Mouse (Mus musculus) adipocyte (in vitro differentiated cells): ENCODE measurements around the gene Actn1.

Experiments
- DNase-seq: peaks from one replicate; pipeline ENCODE4 v3.0.0-alpha.2; 2016; ENCODE audit warnings: low spot score

Gene Actn1

DNA sequence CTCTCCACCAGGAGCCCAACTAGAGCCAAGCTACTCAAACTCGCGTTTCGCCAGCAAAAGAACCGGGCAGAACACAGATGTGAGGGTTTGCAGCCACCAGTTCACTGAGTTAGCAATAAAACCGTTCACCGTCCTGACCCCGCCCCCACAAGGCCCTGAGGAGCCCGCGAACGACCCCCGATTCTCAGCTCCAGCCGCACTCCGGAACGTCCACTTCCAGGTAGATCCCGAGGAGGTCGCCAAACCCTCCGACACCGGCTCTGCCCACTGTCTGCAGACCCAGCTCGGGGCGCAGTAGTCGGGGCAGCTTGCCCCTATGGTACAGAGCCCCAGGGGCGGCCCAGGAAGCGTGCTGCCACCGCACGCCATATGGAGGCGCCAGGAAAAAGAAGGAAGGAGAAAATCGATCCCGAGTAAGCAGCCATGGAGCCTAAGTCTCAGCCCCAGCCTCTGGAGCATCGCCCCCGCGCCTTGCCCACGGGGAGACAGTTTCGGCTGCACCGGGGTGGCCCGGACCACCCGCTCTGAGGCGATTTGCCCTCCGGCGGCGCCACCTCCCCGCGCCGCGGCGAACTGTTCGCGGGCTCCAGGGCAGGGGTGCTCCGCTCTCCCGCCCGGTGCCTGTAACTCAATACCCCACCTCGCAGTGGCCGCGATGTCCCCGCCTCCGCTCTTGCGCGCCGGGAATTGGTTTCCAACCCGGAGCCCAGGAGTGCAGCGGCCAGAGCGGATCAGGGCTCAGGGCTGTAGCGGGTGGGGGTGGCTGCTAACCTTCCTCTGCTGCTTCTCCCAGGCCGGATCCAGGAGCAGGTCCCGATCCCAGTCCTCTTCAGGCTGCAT is 735 bp downstream of the Actn1 start:
- peak; percentile 71 for DNase-seq

DNA sequence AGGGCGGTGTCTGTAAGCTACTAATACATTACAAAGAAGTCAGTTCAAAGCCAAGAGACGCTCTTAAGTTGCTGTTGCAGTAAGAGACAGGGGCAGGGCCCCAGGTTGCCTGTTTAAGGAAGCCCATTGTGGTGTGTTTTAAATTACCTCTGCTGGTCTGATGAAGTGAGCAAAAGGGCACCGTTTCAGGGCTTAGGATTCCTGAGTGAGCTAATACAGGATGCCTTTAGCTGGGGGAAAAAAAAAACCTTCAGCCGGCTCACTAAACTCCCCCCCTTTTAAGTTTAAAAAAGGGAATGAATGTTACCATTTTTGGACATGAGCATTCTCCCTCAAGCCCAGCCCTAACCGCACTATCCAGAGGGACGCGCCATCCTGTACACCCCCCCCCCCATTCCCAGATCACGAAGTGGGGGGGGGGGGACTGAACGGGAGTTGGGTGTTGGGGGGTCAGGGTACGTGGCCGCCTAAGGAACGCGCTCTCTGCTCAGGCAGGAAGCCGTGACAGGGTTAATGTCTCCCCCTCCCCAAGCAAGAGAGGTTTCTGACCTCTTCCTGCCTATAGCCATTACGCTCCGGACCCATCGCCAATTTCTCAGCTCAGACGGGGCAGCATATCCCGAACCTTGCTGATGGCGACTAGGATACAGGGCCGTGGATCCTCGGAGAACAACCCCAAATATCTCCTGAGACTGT is 1.5 kb downstream of the Actn1 start:
- peak; percentile 21 for DNase-seq

DNA sequence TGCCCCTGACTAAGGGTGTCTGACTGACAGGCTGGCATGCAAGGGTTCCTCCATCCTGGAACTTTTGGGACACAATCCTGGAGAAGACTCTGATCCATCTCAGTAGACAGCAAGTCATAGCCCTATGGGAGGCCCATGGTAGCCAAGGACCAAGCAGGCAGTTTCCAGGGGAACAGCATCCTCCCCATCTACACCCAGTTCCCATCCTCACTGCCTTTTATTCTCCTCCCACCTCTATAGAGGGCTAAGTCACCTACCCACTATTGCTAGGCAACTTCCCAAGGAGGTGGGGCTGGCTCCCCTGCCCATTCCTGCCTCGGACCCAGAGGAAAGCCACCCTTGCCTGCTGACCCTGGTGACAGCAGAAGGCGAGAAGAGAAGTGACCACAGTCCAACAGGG is 8.2 kb downstream of the Actn1 start:
- no peak for DNase-seq

DNA sequence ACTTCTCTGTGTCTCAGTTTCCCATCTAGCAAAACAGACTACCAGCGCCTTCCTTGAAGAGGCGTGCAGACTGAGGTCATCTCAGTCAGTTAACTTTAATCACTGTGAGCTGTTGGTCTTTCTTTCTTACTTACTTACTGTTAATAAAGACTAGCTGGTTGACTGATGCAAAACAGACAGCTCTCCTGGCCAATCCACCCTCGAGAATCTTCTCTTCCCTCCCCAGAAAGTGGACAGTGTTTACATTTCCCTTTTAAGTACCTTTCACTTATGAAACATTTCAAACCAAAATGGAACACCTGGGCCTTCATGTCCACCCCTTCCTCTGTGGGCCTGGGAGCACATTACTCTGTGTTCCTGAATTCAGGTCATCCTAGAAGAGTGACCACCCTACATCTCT is 8.6 kb downstream of the Actn1 start:
- no peak for DNase-seq

DNA sequence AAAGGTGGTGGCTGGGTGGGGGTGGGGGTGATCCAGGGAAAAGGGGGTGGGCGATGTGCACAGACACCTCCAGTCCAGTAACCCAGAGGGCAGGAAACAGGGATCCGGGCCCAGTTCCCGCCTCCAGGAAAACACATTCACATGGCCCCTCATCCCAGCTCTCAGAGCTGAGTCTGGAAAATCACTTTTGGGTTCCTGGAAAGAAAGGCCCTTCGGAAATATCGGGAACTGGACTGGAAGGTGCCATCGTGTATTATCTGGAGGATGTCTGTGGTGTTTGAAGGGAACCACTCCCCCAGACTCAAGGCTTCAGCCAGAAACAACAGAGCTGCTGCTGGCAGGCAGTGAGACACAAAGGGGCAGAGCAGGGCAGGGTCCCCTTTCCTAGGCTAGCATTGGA is 10.6 kb downstream of the Actn1 start:
- no peak for DNase-seq

DNA sequence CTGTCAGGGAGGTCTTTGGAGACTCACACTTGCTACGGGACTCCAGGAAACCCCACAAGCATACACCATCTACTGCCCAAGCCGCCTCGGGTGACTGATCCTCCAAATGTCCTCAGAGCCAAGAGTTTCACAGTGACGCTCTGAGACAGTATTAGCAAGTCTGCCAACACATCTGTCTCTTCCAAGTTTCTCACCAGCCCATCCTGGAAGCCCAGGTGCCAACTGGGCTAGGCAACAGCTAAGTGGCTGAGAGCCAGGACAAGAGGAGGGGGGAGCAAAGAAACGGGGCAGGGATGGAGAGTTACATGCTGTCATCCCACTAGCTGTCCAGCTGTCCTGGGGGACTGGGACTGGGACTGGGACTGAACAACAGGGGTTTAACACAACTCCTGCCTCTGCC is 13.1 kb downstream of the Actn1 start:
- peak; percentile 68 for DNase-seq

DNA sequence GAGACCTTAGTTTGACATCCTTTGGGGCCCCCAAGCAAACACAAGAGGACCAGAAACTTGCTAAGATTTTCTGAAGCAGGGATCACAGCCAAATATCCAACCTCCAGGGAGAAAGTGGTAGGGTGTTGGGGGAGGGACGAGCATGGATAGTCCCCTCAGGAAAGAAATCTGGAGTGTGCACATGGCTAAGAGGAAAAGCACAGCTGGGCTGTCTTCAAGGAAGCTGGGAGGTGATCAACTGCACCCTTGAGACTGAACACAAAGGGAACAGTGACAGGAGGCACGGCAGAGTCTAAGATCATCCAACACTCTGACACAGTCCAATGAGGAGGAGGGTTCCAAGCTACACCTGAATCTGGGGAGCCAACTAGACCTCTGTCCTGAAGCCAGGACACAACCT is 13.7 kb downstream of the Actn1 start:
- DNase-seq, result peak; percentile 46

DNA sequence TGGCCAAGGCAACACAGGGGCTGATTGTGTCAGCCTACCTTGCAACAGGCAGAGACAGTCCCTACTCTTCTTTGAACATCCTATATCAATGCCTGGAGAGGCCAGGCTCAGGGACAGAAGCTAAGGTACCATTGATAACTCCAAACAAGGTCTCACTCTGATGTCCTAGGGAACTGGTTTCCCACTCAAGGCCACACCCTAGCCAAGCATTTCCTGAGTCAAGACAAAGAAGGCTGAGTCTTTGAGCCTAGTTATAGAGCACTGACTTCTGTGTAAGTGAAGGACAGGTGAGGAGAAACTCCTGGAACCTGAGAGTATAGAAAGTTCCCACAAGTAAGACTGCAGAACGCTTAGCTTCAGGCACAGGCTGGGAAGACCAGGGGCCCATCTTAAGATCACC is 15.4 kb downstream of the Actn1 start:
- DNase-seq, result no peak

DNA sequence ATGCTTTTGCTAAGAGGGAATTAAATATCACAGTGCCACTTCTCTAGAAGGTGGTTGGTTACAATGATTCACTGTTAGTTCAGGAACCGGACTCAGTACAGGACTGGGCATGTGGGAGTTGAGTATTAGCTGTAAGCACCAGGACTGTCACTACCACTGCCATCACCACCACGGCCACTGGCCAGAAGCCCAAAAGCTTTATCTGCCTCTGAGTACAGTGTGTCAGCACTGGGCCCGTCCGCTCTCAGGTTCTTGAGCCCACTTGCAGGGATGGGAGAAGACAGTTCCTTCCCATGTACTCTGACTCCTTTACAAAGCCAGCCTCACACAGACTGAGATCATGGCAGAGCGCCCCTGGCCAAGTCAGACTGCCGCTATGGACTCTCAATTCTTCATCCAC is 16.0 kb downstream of the Actn1 start:
- DNase-seq, result no peak

DNA sequence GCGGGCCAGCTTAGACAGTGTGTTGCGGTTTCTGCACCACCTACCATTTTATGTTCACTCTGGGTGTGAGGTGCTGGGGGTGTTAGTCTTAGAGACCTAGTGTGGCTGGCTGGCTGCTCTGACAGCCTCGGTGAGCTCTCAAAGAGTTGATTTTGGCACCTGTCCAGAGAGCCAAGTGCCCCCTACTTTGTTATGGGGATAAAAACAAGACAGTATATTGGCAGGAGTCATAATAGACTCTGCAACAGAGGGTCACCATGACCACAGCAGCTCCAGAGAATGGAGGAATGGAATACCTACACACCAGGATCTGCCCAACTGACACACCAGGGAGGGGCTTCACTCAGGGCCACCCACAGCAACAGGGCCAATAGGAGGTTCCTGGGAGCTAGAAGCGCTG is 16.8 kb downstream of the Actn1 start:
- no peak for DNase-seq

DNA sequence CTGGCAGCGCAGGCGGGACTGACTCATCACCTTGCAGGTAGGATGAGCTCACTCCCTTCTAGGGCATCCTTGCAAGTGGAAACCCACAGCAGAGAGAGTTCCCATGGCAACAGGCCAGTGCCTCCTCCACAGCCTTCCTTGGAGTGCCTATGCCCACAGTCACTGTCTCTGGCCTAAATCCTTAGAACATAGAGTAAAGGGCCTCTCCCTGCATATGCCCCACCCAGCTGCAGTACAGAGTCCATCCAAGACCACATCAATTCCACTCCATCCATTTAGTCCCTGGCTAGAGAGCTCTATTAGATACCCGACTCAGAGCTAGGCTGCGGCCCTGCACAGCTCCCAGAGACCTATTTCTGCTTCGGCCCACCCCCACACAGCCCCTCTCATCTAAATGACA is 20.7 kb downstream of the Actn1 start:
- DNase-seq, result no peak

DNA sequence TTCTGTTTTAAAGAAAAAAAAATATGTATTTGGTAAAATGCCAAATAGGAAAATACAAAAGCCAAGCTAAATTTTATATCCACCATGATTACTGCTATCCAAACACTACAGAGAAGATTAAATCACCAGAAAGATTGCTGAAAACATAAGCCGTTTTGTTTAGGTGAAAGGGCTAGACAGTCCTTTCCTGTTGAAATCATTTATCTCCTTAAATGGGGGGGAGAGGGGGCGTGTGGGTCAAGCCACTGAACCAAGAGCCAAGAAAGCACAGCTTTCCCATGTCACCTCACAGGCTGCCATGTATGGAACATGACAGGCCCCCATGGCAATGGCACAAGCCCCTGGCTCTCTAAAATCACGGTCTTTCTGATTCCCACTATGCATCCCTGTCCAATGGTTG is 21.6 kb downstream of the Actn1 start:
- no peak for DNase-seq

DNA sequence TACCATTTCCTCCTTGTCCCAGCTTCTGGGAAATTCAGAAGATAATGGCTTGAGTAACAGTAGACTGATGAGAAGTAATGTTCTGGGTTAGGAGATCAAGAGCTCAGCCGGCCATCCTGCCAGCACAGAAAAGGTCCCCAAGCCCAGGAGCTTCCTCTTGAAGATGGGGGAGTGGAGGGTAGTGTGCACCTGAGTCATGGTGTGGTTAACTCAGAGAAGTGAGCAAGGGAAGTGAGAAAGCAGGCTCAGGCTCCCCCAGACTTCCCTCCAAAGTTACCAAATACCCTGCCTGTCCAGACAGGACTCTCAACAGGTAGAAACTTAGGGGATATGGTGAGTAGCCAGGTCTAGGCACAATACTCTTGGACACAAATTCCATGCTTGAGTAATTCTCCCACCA is 24.9 kb downstream of the Actn1 start:
- no peak for DNase-seq

DNA sequence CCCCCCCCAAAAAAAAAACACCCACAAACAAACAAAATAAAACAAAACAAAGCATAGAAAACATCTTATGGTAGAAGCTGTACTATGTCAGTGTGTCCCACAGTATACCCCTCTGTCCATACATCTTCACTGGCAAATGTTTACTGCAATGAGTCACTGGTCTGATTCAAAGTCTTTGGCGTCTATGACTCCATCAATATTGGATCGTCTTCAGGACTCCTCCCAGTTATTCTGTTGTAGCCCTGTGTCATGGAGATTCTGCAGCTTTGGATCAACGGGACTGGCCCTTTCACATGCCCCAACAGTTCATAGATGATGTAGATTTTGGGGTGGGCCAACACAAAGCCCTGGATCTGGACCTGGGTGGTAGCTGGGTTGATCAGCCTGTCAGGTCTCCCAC is 25.9 kb downstream of the Actn1 start:
- DNase-seq, result no peak

DNA sequence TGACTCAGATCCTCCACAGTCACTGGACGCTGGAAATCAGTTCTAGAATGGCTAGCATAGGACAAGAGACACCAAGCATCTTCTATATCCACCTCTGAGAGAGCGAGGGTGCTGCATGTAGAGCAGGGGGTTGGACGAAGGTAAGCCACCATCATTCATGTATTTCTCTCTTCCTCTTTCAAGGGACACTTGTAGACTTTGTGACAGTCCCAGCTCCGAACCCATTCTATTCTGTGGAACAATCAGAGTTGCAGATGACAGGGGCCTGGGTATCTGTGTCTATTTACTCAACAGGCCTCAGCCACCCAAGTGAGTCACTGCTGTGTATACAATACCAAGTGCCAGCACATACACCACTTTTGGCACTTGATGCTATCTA is 27.3 kb downstream of the Actn1 start:
- DNase-seq, result no peak

DNA sequence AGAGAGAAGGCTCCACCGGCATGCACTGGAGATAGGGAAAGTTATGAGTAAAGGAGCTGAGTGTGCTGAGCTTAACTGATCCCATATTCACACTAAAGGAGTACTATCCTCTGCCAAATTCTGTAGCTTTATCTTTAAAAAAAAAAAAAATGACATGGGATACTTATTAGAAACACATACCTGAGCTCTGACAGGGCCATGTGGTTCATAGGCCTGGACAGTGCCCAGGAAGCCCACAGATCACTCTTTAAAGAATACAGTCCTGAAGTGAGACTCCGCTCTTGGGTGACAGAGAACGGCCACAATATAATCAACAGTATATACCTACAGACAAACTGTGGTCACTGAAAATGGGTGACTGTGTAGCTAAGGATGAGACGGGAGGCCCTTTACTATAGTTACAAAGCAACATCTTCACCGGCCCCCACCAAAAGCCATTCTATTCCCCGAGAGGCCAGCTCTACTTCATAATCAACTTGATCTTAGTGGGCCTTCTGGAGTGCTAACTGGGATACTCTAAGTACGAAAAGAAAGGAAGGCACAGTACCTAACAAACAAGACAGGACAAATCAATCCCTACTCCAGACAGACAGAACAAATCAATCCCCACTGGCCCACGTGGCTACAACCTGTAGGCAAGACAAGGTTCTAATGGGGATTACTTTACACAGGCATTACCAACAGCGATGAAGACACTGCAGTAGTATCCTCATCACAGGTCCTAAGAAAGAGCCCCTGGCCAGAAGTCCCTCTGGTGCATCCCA is 27.9 kb downstream of the Actn1 start:
- DNase-seq, result no peak

DNA sequence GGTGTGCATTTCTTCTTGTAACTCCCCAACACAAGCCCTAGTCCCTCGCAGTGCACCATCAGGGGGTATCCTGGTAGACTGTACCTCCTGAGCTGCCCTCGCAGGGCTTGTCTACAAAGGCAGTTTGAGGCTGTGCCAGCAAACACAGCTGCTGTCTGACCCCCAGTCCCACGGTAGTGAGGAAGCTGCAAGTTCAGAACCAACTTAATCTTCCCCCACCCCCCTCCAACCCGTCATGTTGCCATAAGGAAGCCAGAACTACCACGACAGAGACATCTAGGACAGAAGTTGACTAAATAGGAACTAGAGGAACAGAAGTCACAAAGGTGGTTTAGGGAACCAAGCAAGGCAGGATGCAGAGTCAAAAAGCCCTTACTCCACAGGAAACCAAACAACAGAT is 28.9 kb downstream of the Actn1 start:
- peak; percentile 26 for DNase-seq

DNA sequence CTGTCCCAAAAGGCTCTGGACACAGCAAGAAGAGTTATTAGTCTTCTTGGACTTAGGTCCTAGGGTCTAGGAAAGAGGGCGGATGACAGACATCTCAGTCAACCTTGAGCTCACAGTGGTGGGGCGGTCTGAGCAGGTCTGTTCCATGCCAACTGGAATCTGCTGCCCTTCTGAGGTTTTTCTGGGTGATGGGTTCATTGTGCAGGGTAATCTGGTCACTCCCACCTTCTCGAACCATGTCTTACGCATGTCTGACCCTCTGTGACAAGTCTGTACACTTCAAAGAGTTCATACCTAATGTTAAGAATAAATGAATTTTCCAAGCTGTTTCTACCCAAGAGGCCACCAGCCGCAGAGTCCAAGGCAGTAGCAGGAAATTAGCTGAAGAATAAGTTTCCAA is 29.3 kb downstream of the Actn1 start:
- DNase-seq, result peak; percentile 27

DNA sequence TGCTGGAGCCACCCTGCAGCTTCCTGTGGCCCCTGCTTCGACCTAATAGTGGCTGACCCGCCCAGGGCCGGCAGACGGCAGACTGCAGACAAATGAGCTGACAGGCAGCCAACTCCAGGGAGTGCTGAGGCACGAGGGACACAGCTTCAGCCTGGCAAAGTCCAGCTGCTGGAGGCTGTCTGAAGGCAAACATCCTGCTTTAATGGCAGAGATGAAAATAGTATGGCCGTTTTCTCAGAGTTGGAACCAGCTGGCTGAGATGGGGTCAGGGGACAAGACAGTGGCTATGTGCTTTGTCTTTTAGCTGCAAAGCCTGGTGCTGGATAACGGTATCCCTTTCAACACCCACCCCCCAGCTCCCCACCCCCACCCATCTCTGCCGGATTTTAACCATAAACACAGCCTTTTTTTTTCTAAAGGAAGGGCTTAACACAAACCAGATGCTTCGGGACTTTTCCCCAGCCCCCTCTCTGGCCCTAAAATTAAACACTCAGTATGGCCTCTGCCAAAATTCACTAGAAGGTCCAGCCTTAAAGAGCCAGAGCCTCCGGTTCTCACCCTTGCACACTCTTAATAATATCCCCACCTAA is 30.0 kb downstream of the Actn1 start:
- peak; percentile 94 for DNase-seq

DNA sequence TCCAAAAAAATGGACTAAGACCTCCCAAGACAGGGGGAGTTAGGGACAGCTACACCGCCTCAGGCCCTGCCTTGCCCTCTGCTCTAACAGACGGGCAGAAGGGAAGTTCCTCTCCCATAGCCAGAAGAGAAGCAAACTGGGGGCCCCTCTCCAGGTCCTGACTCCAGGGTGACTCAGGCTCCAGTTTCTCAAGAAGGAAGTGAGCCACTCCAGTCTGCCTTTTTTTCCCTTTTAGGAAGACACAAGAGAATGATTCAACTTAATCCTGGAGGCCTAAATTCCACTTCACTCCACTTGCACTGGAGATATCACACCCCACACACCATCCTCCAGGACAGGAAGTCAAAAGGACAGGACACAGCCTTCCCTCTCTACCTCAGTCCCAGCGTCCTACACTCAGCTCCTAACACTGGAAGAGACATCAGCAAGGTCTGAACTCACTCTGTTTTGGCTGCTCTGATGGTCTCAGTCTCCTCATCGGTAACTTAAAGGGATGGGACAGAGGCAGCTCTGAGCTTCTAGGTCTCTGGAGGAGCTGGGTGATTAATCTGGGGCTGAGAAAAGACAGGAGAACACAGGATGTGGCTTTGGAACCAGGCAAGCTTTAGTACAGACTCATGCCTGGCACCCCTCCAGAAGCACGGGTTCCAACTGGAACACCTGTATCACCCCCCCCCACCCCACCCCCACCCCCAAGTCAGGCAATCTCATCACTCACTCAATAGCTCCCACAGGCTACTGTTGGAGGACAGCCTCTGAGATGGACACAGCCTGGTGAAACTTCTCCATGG is 31.0 kb downstream of the Actn1 start:
- DNase-seq, result peak; percentile 62

DNA sequence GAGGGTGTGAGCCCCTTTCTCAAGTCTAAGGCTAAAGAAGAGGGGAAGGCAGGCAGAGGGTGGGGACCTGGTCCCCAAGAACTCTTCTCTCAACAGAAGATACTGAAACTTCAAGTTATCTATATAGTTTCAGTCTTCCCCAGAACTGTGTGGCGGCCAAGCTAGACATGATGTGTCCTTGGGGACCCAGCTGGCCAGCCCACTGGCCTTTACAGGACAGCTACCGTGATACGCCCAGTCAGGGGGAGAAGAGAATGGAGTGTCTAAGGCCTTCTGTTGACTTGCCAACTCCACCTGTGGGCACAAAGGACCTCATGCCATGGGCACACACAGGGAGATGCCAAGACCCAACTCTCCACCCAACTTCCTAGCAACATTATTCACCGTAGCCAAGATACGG is 31.8 kb downstream of the Actn1 start:
- no peak for DNase-seq

DNA sequence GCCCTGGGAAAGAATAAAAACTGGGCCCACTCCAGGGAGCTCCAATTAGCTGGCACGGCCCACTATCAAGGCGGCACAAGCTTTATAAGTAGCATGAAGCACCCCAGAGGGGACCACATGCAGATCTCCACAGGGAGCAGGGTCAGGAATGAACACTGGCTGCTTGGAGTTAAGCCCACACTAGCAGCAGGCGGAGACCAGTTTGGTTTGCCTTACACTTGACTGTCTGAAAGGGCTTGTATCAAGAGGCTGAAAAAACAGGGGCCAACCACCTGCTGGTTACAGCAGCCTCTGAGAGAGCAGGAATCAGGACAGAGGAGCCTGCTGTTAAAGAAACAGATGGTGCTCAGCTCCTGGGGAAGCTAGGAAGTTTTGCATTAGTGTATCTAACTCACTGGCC is 32.3 kb downstream of the Actn1 start:
- DNase-seq, result peak; percentile 22
